9 mouse cellular contexts compared by ENCODE assay signal in genomic region chr9:111562217-111562988, GRCm38 (mm10).
DNase-seq lines count a peak whose midpoint lies in the region; ATAC-seq and TF ChIP-seq lines count a peak whose summit lies in the region.
"Had no signal": no experiment of that assay in that cellular context is flagged by ENCODE, and none has a peak within 500 bp of the region (broad histone marks: within the 10 kb centered on the region; RNA-seq: fewer than 3 reads in every experiment).

No protein-coding gene starts in this region.

- H3K27me3 ChIP-seq in forebrain, postnatal 0 days (ENCODE audit: insufficient read depth, low read length), result no peaks in the 10 kb centered on the region
- H3K27me3 ChIP-seq in forebrain, embryonic 11.5 days (ENCODE audit: control insufficient read depth, insufficient read depth, low read length), result no peaks in the 10 kb centered on the region
- no peaks in the 10 kb centered on the region for H3K27me3 ChIP-seq in kidney, adult 2 months (replicated peaks; ENCODE audit: control insufficient read depth, insufficient read depth, low read length)
- no peaks in the 10 kb centered on the region for H3K27me3 ChIP-seq in limb, embryonic 13.5 days
- H3K27me3 ChIP-seq in megakaryocyte, embryonic 14.5 days (replicated peaks), result peaks cover 1% of the 10 kb centered on the region
- H3K27me3 ChIP-seq: hindbrain, embryonic 12.5 days had no signal

- peak; percentile 37 for DNase-seq in forebrain, postnatal 0 days
- DNase-seq in forebrain, embryonic 11.5 days (ENCODE audit: low spot score), result no peak
- peak; percentile 17 for DNase-seq in kidney, postnatal 14 days
- DNase-seq in kidney, adult 2 months, result no peak
- DNase-seq in thymus, postnatal 0 days (ENCODE audit: low spot score), result no peak
- DNase-seq in layer of hippocampus, adult 9-11 months, result no peak

- peak; percentile 43; the same call in 1 of the 2 replicates for ATAC-seq in forebrain, postnatal 0 days
- no peak for ATAC-seq in forebrain, embryonic 11.5 days (replicated peaks; ENCODE audit: low FRiP score)
- ATAC-seq in limb, embryonic 13.5 days (ENCODE audit: low FRiP score, low read depth), result peak; percentile 73

- no peak overlapping the region for H3K9ac ChIP-seq in forebrain, postnatal 0 days
- H3K9ac ChIP-seq in forebrain, embryonic 11.5 days (ENCODE audit: low read length), result no peak overlapping the region
- peak overlapping the region; percentile 13; the same call in 1 of the 2 replicates for H3K9ac ChIP-seq in limb, embryonic 13.5 days
- H3K9ac ChIP-seq: hindbrain, embryonic 12.5 days had no signal

- H3K9me3 ChIP-seq in forebrain, postnatal 0 days (ENCODE audit: low read length), result no peaks in the 10 kb centered on the region
- no peaks in the 10 kb centered on the region for H3K9me3 ChIP-seq in forebrain, embryonic 11.5 days (ENCODE audit: control insufficient read depth, low read length)
- no peaks in the 10 kb centered on the region for H3K9me3 ChIP-seq in limb, embryonic 13.5 days
- H3K9me3 ChIP-seq in megakaryocyte, embryonic 14.5 days, result peaks cover 21% of the 10 kb centered on the region
- H3K9me3 ChIP-seq: hindbrain, embryonic 12.5 days had no signal

- TF ChIP-seq CTCF in forebrain, postnatal 0 days (IDR thresholded peaks at IDR 0.05; ENCODE audit: low read depth), result no peak
- no peak for TF ChIP-seq CTCF in kidney, adult 2 months (conservative IDR thresholded peaks at IDR 0.05; ENCODE audit: insufficient read depth, insufficient read length, low read depth, low read length)

- no peak overlapping the region for H3K4me3 ChIP-seq in forebrain, postnatal 0 days (ENCODE audit: low read depth, low read length)
- H3K4me3 ChIP-seq in forebrain, embryonic 11.5 days (ENCODE audit: low read depth, low read length), result no peak overlapping the region
- no peak overlapping the region for H3K4me3 ChIP-seq in kidney, adult 2 months (ENCODE audit: insufficient read depth, low read depth, low read length)
- H3K4me3 ChIP-seq in limb, embryonic 13.5 days, result 0 out of 2 replicates have a peak overlapping the region, but pooled peaks have one; percentile 0
- peak overlapping the region; percentile 21 for H3K4me3 ChIP-seq in megakaryocyte, embryonic 14.5 days (replicated peaks)
- H3K4me3 ChIP-seq: hindbrain, embryonic 12.5 days had no signal

- no peaks in the 10 kb centered on the region for H3K4me1 ChIP-seq in forebrain, postnatal 0 days (ENCODE audit: insufficient read depth)
- H3K4me1 ChIP-seq in forebrain, embryonic 11.5 days (replicated peaks; ENCODE audit: control insufficient read depth, insufficient read depth, low read length), result no peaks in the 10 kb centered on the region
- H3K4me1 ChIP-seq in kidney, adult 2 months (ENCODE audit: control insufficient read depth, insufficient read depth, low read length), result 0 out of 2 replicates have a peak, but pooled peaks cover 3% of the 10 kb centered on the region
- peaks cover 31% of the 10 kb centered on the region for H3K4me1 ChIP-seq in limb, embryonic 13.5 days
- H3K4me1 ChIP-seq in megakaryocyte, embryonic 14.5 days, result no peaks in the 10 kb centered on the region; the same call in 1 of the 2 replicates
- H3K4me1 ChIP-seq: hindbrain, embryonic 12.5 days had no signal

- no peak overlapping the region for H3K4me2 ChIP-seq in forebrain, postnatal 0 days (ENCODE audit: low read depth)
- no peak overlapping the region for H3K4me2 ChIP-seq in forebrain, embryonic 11.5 days (ENCODE audit: low read depth, low read length, severe bottlenecking)
- H3K4me2 ChIP-seq in limb, embryonic 13.5 days (replicated peaks), result peak overlapping the region; percentile 53
- H3K4me2 ChIP-seq: hindbrain, embryonic 12.5 days had no signal

- no peak for TF ChIP-seq POLR2A in kidney, adult 2 months (IDR thresholded peaks at IDR 0.05; ENCODE audit: low read depth, low read length)

- 65% methylated on average over 19 of the region's 19 CpGs for WGBS in forebrain, postnatal 0 days
- WGBS in forebrain, embryonic 11.5 days, result 73% methylated on average over 19 of the region's 19 CpGs
- WGBS in kidney, adult 2 months, result 17% methylated on average over 19 of the region's 19 CpGs
- 26% methylated on average over 19 of the region's 19 CpGs for WGBS in limb, embryonic 13.5 days

- H3K36me3 ChIP-seq in forebrain, postnatal 0 days (ENCODE audit: insufficient read depth), result no peaks in the 10 kb centered on the region
- H3K36me3 ChIP-seq in forebrain, embryonic 11.5 days (ENCODE audit: control insufficient read depth, insufficient read depth, low read length), result no peaks in the 10 kb centered on the region
- no peaks in the 10 kb centered on the region for H3K36me3 ChIP-seq in kidney, adult 2 months (ENCODE audit: control insufficient read depth, insufficient read depth, low read length)
- H3K36me3 ChIP-seq in limb, embryonic 13.5 days, result no peaks in the 10 kb centered on the region
- no peaks in the 10 kb centered on the region for H3K36me3 ChIP-seq in megakaryocyte, embryonic 14.5 days (replicated peaks; ENCODE audit: low read length)
- H3K36me3 ChIP-seq: hindbrain, embryonic 12.5 days had no signal

- H3K27ac ChIP-seq in forebrain, postnatal 0 days (ENCODE audit: low read depth, low read length), result no peak overlapping the region
- no peak overlapping the region for H3K27ac ChIP-seq in forebrain, embryonic 11.5 days (ENCODE audit: low read depth, low read length)
- H3K27ac ChIP-seq in kidney, adult 2 months (ENCODE audit: insufficient read depth, low read depth, low read length), result no peak overlapping the region
- H3K27ac ChIP-seq in limb, embryonic 13.5 days, result peak overlapping the region; percentile 61; the same call in 1 of the 2 replicates
- H3K27ac ChIP-seq: hindbrain, embryonic 12.5 days had no signal

Comparison
In these comparisons a context has a peak if more than half of its experiments do, and no peak if none do; other contexts are left out.
1. DNase-seq: peak in forebrain, postnatal 0 days (single experiment) and kidney, postnatal 14 days (single experiment); none in forebrain, embryonic 11.5 days (single experiment), kidney, adult 2 months (single experiment), thymus, postnatal 0 days (single experiment) and layer of hippocampus, adult 9-11 months (single experiment).
2. H3K4me3 ChIP-seq: peak in limb, embryonic 13.5 days (single experiment) and megakaryocyte, embryonic 14.5 days (single experiment); none in forebrain, postnatal 0 days (single experiment), forebrain, embryonic 11.5 days (single experiment) and kidney, adult 2 months (single experiment).